Mouse (Mus musculus): Measurements from ENCODE around the gene Sohlh1. TPM values are rescaled to one million over a fixed set of nuclear protein-coding genes. Genes with fewer than 3 reads are reported as not detected.
A peak's percentile ranks its signal among the peaks of the same experiment; 100 is the strongest.

Gene Sohlh1
- not detected in 2 replicates for total RNA-seq (2017)

GRCm38 (mm10) chr2:25847226-25847625 is at the start of gene Sohlh1:
TSS of gene Sohlh1 (minus strand) at chr2:25847248.
- ATAC-seq (replicated peaks; ENCODE audit: low read depth, poor library complexity, severe bottlenecking) = no peak

GRCm38 (mm10) chr2:25892440-25892839 is 45.4 kb upstream of the Sohlh1 start:
- peak; percentile 79 for ATAC-seq (replicated peaks; ENCODE audit: low read depth, poor library complexity, severe bottlenecking)

GRCm38 (mm10) chr2:25888144-25888543 is 41.1 kb upstream of the Sohlh1 start:
- no peak for ATAC-seq (replicated peaks; ENCODE audit: low read depth, poor library complexity, severe bottlenecking)

GRCm38 (mm10) chr2:25887226-25887625 is 40.2 kb upstream of the Sohlh1 start:
- no peak for ATAC-seq (replicated peaks; ENCODE audit: low read depth, poor library complexity, severe bottlenecking)

- no peak for ATAC-seq (replicated peaks; ENCODE audit: low read depth, poor library complexity, severe bottlenecking)
These were observed 37.7 kb upstream of the Sohlh1 start for GRCm38 (mm10) chr2:25884756-25885155.

- ATAC-seq (replicated peaks; ENCODE audit: low read depth, poor library complexity, severe bottlenecking) = no peak
These were observed 35.2 kb upstream of the Sohlh1 start for GRCm38 (mm10) chr2:25882276-25882675.

- no peak for ATAC-seq (replicated peaks; ENCODE audit: low read depth, poor library complexity, severe bottlenecking)
These were observed 32.0 kb upstream of the Sohlh1 start for GRCm38 (mm10) chr2:25879061-25879460.

- no peak for ATAC-seq (replicated peaks; ENCODE audit: low read depth, poor library complexity, severe bottlenecking)
These were observed 31.5 kb upstream of the Sohlh1 start for GRCm38 (mm10) chr2:25878516-25878915.

GRCm38 (mm10) chr2:25877736-25878268 is 30.8 kb upstream of the Sohlh1 start:
- no peak for ATAC-seq (replicated peaks; ENCODE audit: low read depth, poor library complexity, severe bottlenecking)

GRCm38 (mm10) chr2:25877250-25877735 is 30.2 kb upstream of the Sohlh1 start:
- no peak for ATAC-seq (replicated peaks; ENCODE audit: low read depth, poor library complexity, severe bottlenecking)

GRCm38 (mm10) chr2:25866656-25867055 is 19.6 kb upstream of the Sohlh1 start:
- ATAC-seq (replicated peaks; ENCODE audit: low read depth, poor library complexity, severe bottlenecking) = no peak

GRCm38 (mm10) chr2:25865412-25865811 is 18.4 kb upstream of the Sohlh1 start:
- ATAC-seq (replicated peaks; ENCODE audit: low read depth, poor library complexity, severe bottlenecking) = no peak

GRCm38 (mm10) chr2:25864230-25864629 is 17.2 kb upstream of the Sohlh1 start:
- ATAC-seq (replicated peaks; ENCODE audit: low read depth, poor library complexity, severe bottlenecking) = 0 out of 2 replicates have a peak, but pooled peaks have one; percentile 28

- ATAC-seq (replicated peaks; ENCODE audit: low read depth, poor library complexity, severe bottlenecking) = peak; percentile 25; the same call in 1 of the 2 replicates
These were observed 16.5 kb upstream of the Sohlh1 start, which contains the start of gene Kcnt1 for GRCm38 (mm10) chr2:25863337-25864131. TSS of gene Kcnt1 (plus strand) at chr2:25863734.

GRCm38 (mm10) chr2:25862696-25863270 is 15.7 kb upstream of the Sohlh1 start:
- ATAC-seq (replicated peaks; ENCODE audit: low read depth, poor library complexity, severe bottlenecking) = no peak

GRCm38 (mm10) chr2:25862038-25862437 is 15.0 kb upstream of the Sohlh1 start:
- ATAC-seq (replicated peaks; ENCODE audit: low read depth, poor library complexity, severe bottlenecking) = no peak

GRCm38 (mm10) chr2:25859891-25860290 is 12.8 kb upstream of the Sohlh1 start:
- ATAC-seq (replicated peaks; ENCODE audit: low read depth, poor library complexity, severe bottlenecking) = no peak

- no peak for ATAC-seq (replicated peaks; ENCODE audit: low read depth, poor library complexity, severe bottlenecking)
These were observed 7.0 kb upstream of the Sohlh1 start for GRCm38 (mm10) chr2:25853998-25854397.

- peak; percentile 81 for ATAC-seq (replicated peaks; ENCODE audit: low read depth, poor library complexity, severe bottlenecking)
These were observed 5.6 kb upstream of the Sohlh1 start for GRCm38 (mm10) chr2:25852626-25853025.

GRCm38 (mm10) chr2:25850330-25850729 is 3.3 kb upstream of the Sohlh1 start:
- ATAC-seq (replicated peaks; ENCODE audit: low read depth, poor library complexity, severe bottlenecking) = peak; percentile 46; the same call in 1 of the 2 replicates

GRCm38 (mm10) chr2:25846516-25846915 is 532 bp downstream of the Sohlh1 start:
- no peak for ATAC-seq (replicated peaks; ENCODE audit: low read depth, poor library complexity, severe bottlenecking)

All from common myeloid progenitor, adult 5-6 weeks (primary cell).